Mouse (Mus musculus) liver, embryonic 16.5 days (tissue): ENCODE results near the gene Mcl1. TPM values are rescaled to one million over a fixed set of nuclear protein-coding genes. Genes with fewer than 3 reads are reported as not detected.
A peak's percentile ranks its signal among the peaks of the same experiment; 100 is the strongest.

Experiments
- ATAC-seq: fragments of 200-750 bp; cut with Nextera tagmentation; 2 replicates; pipeline ENCODE4 v1.8.0; 2017; ENCODE audit warnings: low read depth, mild to moderate bottlenecking, moderate number of reproducible peaks, moderate library complexity
- H3K27ac ChIP-seq: fragments of 300-500 bp; sonication (generic); 2 replicates; pipeline ENCODE4 v1.5.1; 2014; ENCODE audit warnings: mild to moderate bottlenecking, low read length
- H3K27me3 ChIP-seq: fragments of 300-500 bp; sonication (generic); 2 replicates; pipeline ENCODE4 v1.6.1; 2014; ENCODE audit warnings: low read depth, low read length, mixed read lengths; ENCODE audit not compliant: control insufficient read depth, insufficient read depth
- H3K36me3 ChIP-seq: fragments of 300-500 bp; sonication (generic); 2 replicates; pipeline ENCODE4 v1.6.1; 2014; ENCODE audit warnings: mild to moderate bottlenecking; ENCODE audit not compliant: control insufficient read depth, insufficient read depth
- H3K4me1 ChIP-seq: fragments of 300-500 bp; sonication (generic); 2 replicates; pipeline ENCODE4 v1.6.1; 2014; ENCODE audit warnings: low read depth, low read length, mixed read lengths; ENCODE audit not compliant: control insufficient read depth
- H3K4me2 ChIP-seq: fragments of 300-500 bp; sonication (generic); 2 replicates; pipeline ENCODE4 v1.6.1; 2014; ENCODE audit warnings: low read depth, low read length, mixed read lengths
- H3K4me3 ChIP-seq: fragments of 300-500 bp; sonication (generic); 2 replicates; pipeline ENCODE4 v1.5.1; 2014; ENCODE audit warnings: low read depth, mild to moderate bottlenecking, low read length
- H3K9ac ChIP-seq: fragments of 300-500 bp; sonication (generic); 2 replicates; pipeline ENCODE4 v1.6.1; 2014; ENCODE audit warnings: low read depth, low read length
- H3K9me3 ChIP-seq: fragments of 300-500 bp; sonication (generic); replicated peaks from 2 replicates; pipeline ENCODE4 v1.6.1; 2016; ENCODE audit warnings: low read length; ENCODE audit not compliant: control insufficient read depth
- WGBS: fragments of 180-500 bp; shearing (Covaris S2); extraction: QIAGEN DNeasy Blood & Tissue Kit; methylation state at CpG from one replicate; pipeline ENCODE4 v1.1.7; 2014; ENCODE audit not compliant: insufficient replicate concordance; 5-methylcytosine and 5-hydroxymethylcytosine counted together
- polyA plus RNA-seq: library from polyadenylated mRNA; unstranded; fragments of >200 nt; fragmentation: Nextera tagmentation; extraction: Ambion mirVana; gene quantifications from 2 replicates; pipeline ENCODE4 v1.2.1, GENCODE M21; 2015

Gene Mcl1
- polyA plus RNA-seq, 1 experiment from 2014 or later: 14.5 TPM

DNA sequence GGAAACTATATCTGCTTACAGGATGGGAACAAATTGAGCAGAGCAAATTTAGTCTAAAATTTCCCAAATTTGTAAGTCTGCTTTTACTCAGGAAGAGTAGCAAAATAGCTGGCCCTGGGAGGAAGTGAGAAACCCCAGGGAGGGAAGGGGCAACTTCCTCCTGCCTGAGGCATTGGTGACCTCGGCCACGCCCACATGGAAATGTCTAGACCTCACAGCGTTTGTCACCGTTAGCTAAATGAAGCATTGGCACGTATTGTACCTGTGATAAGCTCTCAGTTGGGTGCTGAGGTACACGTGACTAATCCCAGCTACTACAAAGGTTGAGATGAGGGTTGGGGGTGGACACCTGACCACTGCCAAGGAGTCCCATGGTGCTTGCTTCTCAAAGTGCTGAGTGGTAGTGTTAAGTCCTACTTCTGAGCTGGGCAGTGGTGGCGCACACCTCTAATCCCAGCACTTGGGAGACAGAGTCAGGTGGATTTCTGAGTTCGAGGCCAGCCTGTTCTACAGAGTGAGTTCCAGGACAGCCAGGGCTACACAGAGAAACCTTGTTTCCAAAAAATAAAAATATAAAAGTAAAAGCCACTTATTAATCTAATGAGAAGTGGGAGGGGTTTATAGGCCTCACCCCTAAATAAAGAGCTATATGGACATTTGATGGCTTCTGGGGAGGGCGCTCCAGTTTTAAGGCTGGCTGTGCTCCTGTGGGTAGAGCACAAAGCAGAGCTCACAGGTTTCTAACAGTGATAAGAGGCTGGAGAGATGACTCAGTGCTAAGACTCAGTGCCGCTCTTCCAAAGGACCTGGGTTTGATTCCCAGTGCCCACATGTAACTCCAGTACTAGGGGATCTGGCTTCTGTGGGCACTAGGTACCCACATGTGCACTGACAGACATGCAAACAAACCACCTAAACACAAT lies 13.0 kb upstream of the Mcl1 start:
- no peaks in the 10 kb centered on the region for H3K36me3 ChIP-seq
- 33% methylated on average over 10 of the region's 10 CpGs for WGBS
- ATAC-seq: peak; percentile 45
- H3K4me1 ChIP-seq: peaks cover 33% of the 10 kb centered on the region
- peak overlapping the region; percentile 69; the same call in 1 of the 2 replicates for H3K27ac ChIP-seq
- H3K27me3 ChIP-seq: no peaks in the 10 kb centered on the region
- no peak overlapping the region for H3K4me2 ChIP-seq
- no peak overlapping the region for H3K4me3 ChIP-seq
- H3K9ac ChIP-seq: no peak overlapping the region
- no peaks in the 10 kb centered on the region for H3K9me3 ChIP-seq

DNA sequence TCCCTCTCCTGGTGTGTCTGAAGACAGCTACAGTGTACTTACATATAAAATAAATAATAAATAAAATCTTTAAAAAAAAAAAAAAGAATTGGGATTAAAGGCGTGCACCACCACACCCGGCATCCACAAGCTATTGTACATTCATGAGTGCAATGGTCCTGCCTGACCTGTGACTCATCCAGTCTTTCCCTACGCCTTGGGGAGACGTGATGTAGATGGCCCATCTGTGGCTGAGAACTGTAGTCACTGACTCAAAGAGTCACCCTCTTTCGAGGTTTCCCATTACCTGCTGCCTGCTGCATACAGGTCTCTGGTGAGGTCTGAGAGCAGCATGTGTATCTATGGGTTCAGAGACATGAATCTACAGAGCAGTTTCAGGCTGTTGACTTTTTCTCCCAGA lies 10.6 kb upstream of the Mcl1 start:
- Histone ChIP-seq H3K9me3 (no peaks in the 10 kb centered on the region), H3K4me3 (no peak overlapping the region), H3K27me3 (no peaks in the 10 kb centered on the region), H3K4me1 (peaks cover 38% of the 10 kb centered on the region), H3K27ac (no peak overlapping the region), H3K9ac (no peak overlapping the region), H3K36me3 (no peaks in the 10 kb centered on the region), H3K4me2 (no peak overlapping the region)
- ATAC-seq: no peak
- WGBS: 84% methylated on average over 5 of the region's 5 CpGs

DNA sequence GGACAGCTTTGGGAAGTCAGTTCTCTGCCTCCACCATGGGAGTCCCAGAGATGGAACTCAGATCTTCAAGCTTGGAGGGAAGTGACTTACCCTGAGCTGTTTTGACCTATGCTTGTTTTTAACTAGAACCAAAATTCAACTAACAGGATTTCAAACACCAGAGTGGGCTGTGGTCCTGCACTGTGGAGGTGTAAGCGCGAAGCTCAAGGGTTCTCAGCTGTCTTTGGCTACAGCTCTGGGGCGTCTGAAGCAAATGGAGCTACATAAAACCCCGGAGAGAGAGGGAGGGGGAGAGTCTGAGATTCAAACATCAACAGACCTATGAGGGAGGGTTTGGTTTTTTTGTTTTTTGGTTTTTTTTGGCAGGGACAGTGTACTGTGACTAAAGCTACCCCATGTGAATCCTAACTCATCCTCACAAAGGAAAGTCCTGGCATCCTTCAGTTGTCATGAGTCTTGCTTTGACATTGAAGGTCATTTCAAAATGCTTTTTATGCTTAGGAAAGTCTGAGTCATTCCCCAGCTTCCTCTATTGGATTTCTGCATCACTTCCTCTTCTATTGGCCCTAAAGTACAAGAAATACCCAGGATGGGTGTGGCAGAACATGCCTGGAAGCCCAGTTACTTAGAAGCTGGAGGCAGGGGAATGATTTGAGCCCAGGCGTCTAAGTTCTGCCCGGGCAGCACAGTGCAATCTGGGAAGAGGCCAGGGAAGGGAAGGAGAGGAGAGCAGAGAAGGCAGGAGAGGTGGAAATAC lies 8.1 kb upstream of the Mcl1 start:
- no peaks in the 10 kb centered on the region for H3K36me3 ChIP-seq
- no peak overlapping the region for H3K4me3 ChIP-seq
- no peaks in the 10 kb centered on the region for H3K9me3 ChIP-seq
- peak overlapping the region; percentile 80 for H3K27ac ChIP-seq
- H3K27me3 ChIP-seq: no peaks in the 10 kb centered on the region
- ATAC-seq: no peak
- 40% methylated on average over 6 of the region's 6 CpGs for WGBS
- H3K9ac ChIP-seq: no peak overlapping the region
- 0 out of 2 replicates have a peak overlapping the region, but pooled peaks have one; percentile 4 for H3K4me2 ChIP-seq
- H3K4me1 ChIP-seq: peaks cover 30% of the 10 kb centered on the region

- no peaks in the 10 kb centered on the region for H3K27me3 ChIP-seq
- no peaks in the 10 kb centered on the region for H3K36me3 ChIP-seq
- no peak for ATAC-seq
- H3K4me3 ChIP-seq: no peak overlapping the region
- no peaks in the 10 kb centered on the region for H3K9me3 ChIP-seq
- peaks cover 24% of the 10 kb centered on the region for H3K4me1 ChIP-seq
- H3K9ac ChIP-seq: no peak overlapping the region
- WGBS: 75% methylated on average over 3 of the region's 3 CpGs
- H3K27ac ChIP-seq: peak overlapping the region; percentile 76
- H3K4me2 ChIP-seq: 0 out of 2 replicates have a peak overlapping the region, but pooled peaks have one; percentile 4
Measured at GRCm38 (mm10) chr3:95651033-95651373, 7.6 kb upstream of the Mcl1 start.

- H3K36me3 ChIP-seq: no peaks in the 10 kb centered on the region
- peaks cover 20% of the 10 kb centered on the region for H3K4me1 ChIP-seq
- ATAC-seq: no peak
- peak overlapping the region; percentile 76 for H3K27ac ChIP-seq
- no peak overlapping the region for H3K9ac ChIP-seq
- H3K4me3 ChIP-seq: no peak overlapping the region
- WGBS: 67% methylated on average over 16 of the region's 16 CpGs
- H3K27me3 ChIP-seq: no peaks in the 10 kb centered on the region
- no peaks in the 10 kb centered on the region for H3K9me3 ChIP-seq
- no peak overlapping the region for H3K4me2 ChIP-seq
Measured at GRCm38 (mm10) chr3:95651391-95652203, 7.0 kb upstream of the Mcl1 start.

- no peak overlapping the region for H3K4me2 ChIP-seq
- peak; percentile 17; the same call in 1 of the 2 replicates for ATAC-seq
- WGBS: 51% methylated on average over 7 of the region's 7 CpGs
- no peaks in the 10 kb centered on the region for H3K36me3 ChIP-seq
- H3K9me3 ChIP-seq: no peaks in the 10 kb centered on the region
- H3K4me1 ChIP-seq: peaks cover 24% of the 10 kb centered on the region
- H3K4me3 ChIP-seq: no peak overlapping the region
- H3K27me3 ChIP-seq: no peaks in the 10 kb centered on the region
- peak overlapping the region; percentile 66 for H3K27ac ChIP-seq
- no peak overlapping the region; the same call in 1 of the 2 replicates for H3K9ac ChIP-seq
Measured at GRCm38 (mm10) chr3:95652204-95652811, 6.3 kb upstream of the Mcl1 start.

DNA sequence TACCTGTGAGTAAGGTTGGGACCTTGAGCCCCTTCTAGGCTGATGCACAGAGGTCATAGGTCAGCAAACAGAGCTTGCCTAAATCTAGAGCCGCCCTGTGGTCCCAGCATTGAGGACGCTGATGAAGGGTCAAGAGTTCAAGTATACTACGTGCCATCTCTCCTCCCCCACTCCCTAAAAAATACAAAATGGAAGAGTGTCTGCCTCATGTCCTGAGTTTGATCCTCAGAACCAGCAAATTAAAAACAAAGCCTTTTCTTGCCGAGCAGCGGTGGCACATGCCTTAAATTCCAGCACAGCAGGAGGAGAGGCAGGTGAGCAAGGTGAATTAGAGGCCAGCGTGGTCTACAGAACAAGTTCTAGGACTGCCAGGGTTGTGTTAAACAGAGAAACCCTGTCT lies 5.7 kb upstream of the Mcl1 start:
- no peak for ATAC-seq
- H3K4me3 ChIP-seq: no peak overlapping the region
- no peaks in the 10 kb centered on the region for H3K27me3 ChIP-seq
- no peak overlapping the region for H3K4me2 ChIP-seq
- no peaks in the 10 kb centered on the region for H3K36me3 ChIP-seq
- no peaks in the 10 kb centered on the region for H3K9me3 ChIP-seq
- H3K27ac ChIP-seq: peak overlapping the region; percentile 36
- peaks cover 29% of the 10 kb centered on the region for H3K4me1 ChIP-seq
- no peak overlapping the region for H3K9ac ChIP-seq
- 58% methylated on average over 6 of the region's 6 CpGs for WGBS

GRCm38 (mm10) chr3:95653473-95654034 lies 5.0 kb upstream of the Mcl1 start:
- Histone ChIP-seq H3K4me1 (peaks cover 30% of the 10 kb centered on the region), H3K27me3 (no peaks in the 10 kb centered on the region)
- ATAC-seq: no peak

More at GRCm38 (mm10) chr3:95653473-95654034, 5.0 kb upstream of the Mcl1 start:
- Histone ChIP-seq H3K4me3 (no peak overlapping the region), H3K4me2 (no peak overlapping the region), H3K27ac (peak overlapping the region; percentile 23; the same call in 1 of the 2 replicates), H3K36me3 (no peaks in the 10 kb centered on the region), H3K9ac (no peak overlapping the region), H3K9me3 (no peaks in the 10 kb centered on the region)
- WGBS: 30% methylated on average over 11 of the region's 11 CpGs
